Mouse (Mus musculus) forelimb bud, embryonic 11.5 days (tissue): ENCODE data around the gene Olfr906.

ENCODE experiments used
- DNase-seq: peaks from one replicate; pipeline ENCODE4 v3.0.0-alpha.2; 2012; ENCODE audit warnings: low read depth, low spot score

Gene Olfr906

DNA sequence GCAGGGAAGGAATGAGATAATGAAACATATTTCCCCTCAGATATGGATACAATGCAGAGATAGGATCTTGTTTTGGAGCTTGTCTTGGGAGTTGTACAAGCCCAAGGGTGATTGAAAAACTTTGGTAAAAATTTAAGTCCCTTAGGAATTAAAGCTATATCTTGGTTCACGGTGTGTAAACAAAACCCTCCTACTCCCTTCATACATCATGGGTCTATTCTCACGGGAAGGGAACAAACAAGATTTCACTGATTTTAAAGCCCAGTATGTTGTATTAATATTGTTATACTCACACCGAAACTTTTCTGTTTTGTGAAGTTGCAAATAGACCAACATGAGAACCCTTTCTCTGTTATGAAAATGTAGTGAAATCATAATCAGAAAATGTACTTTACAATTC is at the start of gene Olfr906:
Olfr906 (plus strand) TSS at position 301 of the 400 bp plus-strand sequence.
- DNase-seq: no peak

DNA sequence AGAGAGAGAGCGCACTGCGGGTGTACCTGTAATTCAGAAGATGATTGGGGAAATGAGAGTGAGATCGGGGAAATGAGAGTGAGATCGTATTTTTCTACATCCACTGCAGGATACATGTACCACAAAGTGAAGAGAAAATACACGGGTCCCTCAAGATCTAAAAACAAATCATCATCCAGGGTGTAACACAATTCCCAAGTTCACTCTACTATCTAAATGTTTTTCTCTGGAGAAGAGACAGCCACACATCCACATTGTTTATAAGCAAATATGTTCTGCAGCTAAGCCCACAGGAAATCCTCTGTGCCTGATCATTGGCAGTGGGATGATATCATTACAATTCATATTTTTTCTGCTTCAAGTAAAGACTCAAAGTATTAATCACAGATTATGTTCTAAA is 39.5 kb upstream of the Olfr906 start, which contains the start of gene Olfr902:
Olfr902 (plus strand) TSS at position 301 of the 400 bp plus-strand sequence.
- no peak for DNase-seq

DNA sequence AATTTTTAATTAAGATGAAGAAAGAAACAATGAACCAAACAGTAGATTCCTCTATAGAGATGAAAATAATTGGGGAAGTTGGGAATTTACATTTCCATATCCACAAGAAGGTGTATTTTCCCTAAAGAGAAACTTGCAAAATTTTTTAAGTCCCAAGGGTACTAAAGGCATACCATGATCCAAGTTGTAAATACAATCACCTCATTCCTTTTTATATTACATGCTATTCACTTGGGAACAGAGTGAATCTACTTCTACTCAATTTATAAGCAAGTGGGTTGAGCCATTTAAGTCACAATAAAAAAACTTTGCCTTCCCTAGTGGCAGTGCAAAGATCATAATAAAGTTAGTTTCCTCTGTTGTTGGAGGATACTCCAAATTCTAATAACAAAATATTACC is 24.0 kb upstream of the Olfr906 start, which contains the start of gene Olfr904:
Olfr904 (plus strand) TSS at position 301 of the 400 bp plus-strand sequence.
- no peak for DNase-seq

DNA sequence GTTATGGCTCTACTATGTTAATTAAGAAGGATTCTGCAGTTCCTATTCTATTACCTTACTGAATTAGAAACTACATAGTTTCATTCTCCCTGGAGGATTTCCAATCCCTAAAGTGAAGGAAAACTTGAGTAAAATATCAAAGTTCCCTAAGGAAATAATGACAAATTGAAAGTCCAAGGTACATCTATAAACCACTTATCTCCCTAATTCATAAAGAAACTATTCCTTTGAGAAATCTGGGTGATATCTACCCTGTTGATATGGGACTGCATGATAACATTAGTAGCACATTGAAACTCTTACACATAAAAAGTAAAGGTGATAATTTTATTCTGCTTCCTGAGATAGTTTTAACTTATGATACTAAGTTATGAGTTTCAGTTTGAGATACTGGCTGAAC is 16.1 kb upstream of the Olfr906 start, which contains the start of gene Olfr905:
Olfr905 (plus strand) TSS at position 301 of the 400 bp plus-strand sequence.
- DNase-seq: no peak

DNA sequence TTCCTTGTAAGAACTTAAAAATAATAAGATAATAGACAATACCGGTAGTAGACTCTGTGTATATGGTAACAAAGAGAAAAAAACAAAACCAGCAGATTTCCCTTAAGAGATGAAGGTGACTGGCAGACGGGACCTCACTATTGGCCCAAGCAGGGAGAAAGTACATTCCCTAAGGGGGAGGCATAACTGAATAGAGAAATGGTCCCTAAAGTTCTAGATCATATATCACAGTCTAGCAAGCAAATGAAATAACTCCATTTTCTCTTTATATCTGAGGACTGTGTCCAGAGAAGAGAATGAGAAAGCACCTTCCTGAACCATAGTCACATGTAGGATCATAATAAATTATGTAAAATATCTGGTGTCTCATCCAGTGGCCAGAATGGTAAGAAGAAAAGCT is 8.6 kb downstream of the Olfr906 start, which contains the start of gene Olfr907:
Olfr907 (plus strand) TSS at position 301 of the 400 bp plus-strand sequence.
- no peak for DNase-seq

DNA sequence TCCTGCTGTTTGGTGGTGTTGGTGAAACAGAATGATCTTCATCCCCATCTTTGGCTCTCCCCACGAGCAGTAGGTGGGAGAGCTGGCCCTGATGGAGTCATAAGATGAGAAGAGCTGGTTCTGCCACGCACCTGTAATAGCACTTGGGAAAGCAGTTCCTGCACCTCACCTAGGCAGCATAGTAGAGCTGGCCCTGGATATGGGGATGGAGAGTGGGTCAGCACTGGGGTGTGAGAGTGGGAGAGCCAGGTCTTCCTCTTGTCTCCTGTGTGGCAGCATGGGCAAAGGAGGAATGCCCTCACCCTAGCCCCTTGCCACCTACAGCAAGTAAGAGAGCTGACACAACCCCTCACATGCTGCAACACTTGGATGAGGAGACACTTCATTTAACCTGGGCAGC is 25.5 kb downstream of the Olfr906 start:
- DNase-seq: no peak

DNA sequence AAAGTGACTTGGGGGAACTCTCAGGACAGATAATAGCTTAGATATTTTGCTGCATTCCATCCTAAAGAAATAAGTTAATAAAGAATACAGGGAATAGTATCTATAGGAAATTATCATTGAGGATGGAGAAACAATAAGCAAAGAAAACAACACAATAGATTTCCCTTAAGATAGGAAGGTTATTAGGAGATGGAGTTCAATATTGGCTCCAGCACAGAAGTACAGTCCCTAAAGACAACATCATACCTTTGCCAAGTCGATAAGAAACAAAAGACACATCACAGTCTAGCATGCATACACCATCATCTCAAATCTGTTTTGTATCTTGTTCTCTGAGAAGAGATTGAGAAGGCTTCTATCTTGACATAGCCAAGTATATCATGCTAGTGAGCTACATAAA is 34.4 kb downstream of the Olfr906 start, which contains the start of gene Olfr911-ps1:
Olfr911-ps1 (plus strand) TSS at position 301 of the 400 bp plus-strand sequence.
- DNase-seq: no peak

DNA sequence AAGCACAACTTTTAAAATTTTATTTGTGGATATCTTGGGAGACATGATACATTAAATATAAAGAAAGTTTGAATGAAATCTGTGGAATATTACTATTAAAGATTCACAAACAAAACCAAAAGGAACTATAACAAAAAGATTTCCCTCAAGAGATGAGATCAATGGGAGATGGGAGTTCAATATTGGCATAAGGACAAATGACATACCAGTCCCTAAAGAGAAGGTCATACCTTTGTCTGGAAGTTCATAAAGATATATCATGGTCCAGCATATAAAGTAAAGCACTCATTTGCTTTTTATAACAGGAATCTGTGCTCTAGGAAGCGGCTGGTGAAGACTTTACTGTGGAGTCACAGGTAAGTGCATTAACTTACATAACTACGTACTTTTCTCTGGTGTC is 50.7 kb downstream of the Olfr906 start, which contains the start of gene Olfr910:
Olfr910 (plus strand) TSS at position 301 of the 400 bp plus-strand sequence.
- no peak for DNase-seq
